21 mouse cellular contexts compared by ENCODE assay signal in the genomic region with DNA sequence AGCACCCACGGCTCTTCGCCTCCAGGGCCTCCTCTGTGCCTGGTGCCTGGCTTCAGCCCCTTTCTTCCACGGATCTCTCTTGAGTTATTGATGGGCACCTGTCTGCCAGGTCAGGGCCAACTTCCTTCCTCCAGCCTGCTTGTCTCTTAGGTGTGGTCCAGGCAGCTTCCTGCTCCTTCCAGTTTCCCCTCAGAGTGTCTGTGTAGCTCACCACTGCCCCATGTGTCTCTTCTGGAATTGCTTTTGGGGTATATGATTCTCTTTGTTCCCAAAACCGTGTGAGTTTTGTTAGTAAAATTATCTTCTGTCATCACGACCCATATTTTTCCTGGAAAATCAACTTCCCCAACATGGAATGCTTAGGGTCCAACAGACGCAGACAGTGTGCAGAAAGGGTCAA. TPM values are rescaled to one million over a fixed set of nuclear protein-coding genes. Genes with fewer than 3 reads are reported as not detected.
A peak's percentile ranks its signal among the peaks of the same experiment; 100 is the strongest.
DNase-seq lines count a peak whose midpoint lies in the region; ATAC-seq and TF ChIP-seq lines count a peak whose summit lies in the region.
"Had no signal": no experiment of that assay in that cellular context is flagged by ENCODE, and none has a peak within 500 bp of the region (broad histone marks: within the 10 kb centered on the region; RNA-seq: fewer than 3 reads in every experiment).

No protein-coding gene starts in this region.

- H3K27ac ChIP-seq in forebrain, postnatal 0 days (ENCODE audit: low read depth, low read length) = no peak overlapping the region
- H3K27ac ChIP-seq in forebrain, embryonic 12.5 days = no peak overlapping the region
- no peak overlapping the region for H3K27ac ChIP-seq in kidney, postnatal 0 days
- no peak overlapping the region for H3K27ac ChIP-seq in kidney, embryonic 15.5 days
- H3K27ac ChIP-seq: forebrain, embryonic 15.5 days; heart, embryonic 15.5 days; hindbrain, embryonic 10.5 days; limb, embryonic 12.5 days; liver, embryonic 13.5 days; lung, embryonic 15.5 days; midbrain, embryonic 13.5 days; neural tube, embryonic 15.5 days had no signal

- no peak overlapping the region for H3K4me3 ChIP-seq in forebrain, postnatal 0 days (ENCODE audit: low read depth, low read length)
- H3K4me3 ChIP-seq in forebrain, embryonic 12.5 days (replicated peaks) = no peak overlapping the region
- no peak overlapping the region for H3K4me3 ChIP-seq in kidney, postnatal 0 days (replicated peaks; ENCODE audit: low read depth, low read length)
- no peak overlapping the region for H3K4me3 ChIP-seq in kidney, embryonic 15.5 days (replicated peaks)
- H3K4me3 ChIP-seq: forebrain, embryonic 15.5 days; heart, embryonic 15.5 days; hindbrain, embryonic 10.5 days; limb, embryonic 12.5 days; liver, embryonic 13.5 days; lung, embryonic 15.5 days; midbrain, embryonic 13.5 days; myocyte; neural tube, embryonic 15.5 days had no signal

- DNase-seq in forebrain, postnatal 0 days = no peak
- DNase-seq in kidney, postnatal 0 days (ENCODE audit: low spot score) = peak; percentile 54
- DNase-seq in lung, postnatal 10 days = peak; percentile 30
- no peak for DNase-seq in lung, postnatal 14 days
- DNase-seq in heart, postnatal 14 days = no peak
- DNase-seq in natural killer cell, adult 2 months (ENCODE audit: low spot score in 2 of 2) = no peak
- DNase-seq: cerebellum, adult 8-10 months; gastrocnemius, postnatal 25 days; liver, embryonic 13.5 days; thymus, postnatal 36 days had no signal

- H3K9ac ChIP-seq in forebrain, postnatal 0 days = no peak overlapping the region
- no peak overlapping the region for H3K9ac ChIP-seq in forebrain, embryonic 12.5 days
- no peak overlapping the region for H3K9ac ChIP-seq in kidney, postnatal 0 days (ENCODE audit: low read depth, low read length)
- no peak overlapping the region for H3K9ac ChIP-seq in kidney, embryonic 15.5 days
- H3K9ac ChIP-seq: forebrain, embryonic 15.5 days; heart, embryonic 15.5 days; limb, embryonic 12.5 days; liver, embryonic 13.5 days; lung, embryonic 15.5 days; midbrain, embryonic 13.5 days; neural tube, embryonic 15.5 days had no signal

- no peaks in the 10 kb centered on the region for H3K4me1 ChIP-seq in forebrain, postnatal 0 days (ENCODE audit: insufficient read depth)
- H3K4me1 ChIP-seq in forebrain, embryonic 12.5 days = no peaks in the 10 kb centered on the region
- no peaks in the 10 kb centered on the region for H3K4me1 ChIP-seq in kidney, postnatal 0 days (replicated peaks; ENCODE audit: insufficient read depth, low read length)
- peaks cover 36% of the 10 kb centered on the region for H3K4me1 ChIP-seq in kidney, embryonic 15.5 days
- H3K4me1 ChIP-seq: forebrain, embryonic 15.5 days had no signal

- intact Hi-C loops in heart, postnatal 14 days (cut with DNase I) = loop anchor here (5.0 kb wide), 1 partner anchor 660 kb away; no protein-coding TSS in a partner anchor

- H3K9me3 ChIP-seq in forebrain, postnatal 0 days (ENCODE audit: low read length) = no peaks in the 10 kb centered on the region
- no peaks in the 10 kb centered on the region for H3K9me3 ChIP-seq in forebrain, embryonic 12.5 days
- H3K9me3 ChIP-seq in kidney, postnatal 0 days (replicated peaks; ENCODE audit: low read length) = no peaks in the 10 kb centered on the region
- H3K9me3 ChIP-seq in kidney, embryonic 15.5 days (replicated peaks) = no peaks in the 10 kb centered on the region
- H3K9me3 ChIP-seq: forebrain, embryonic 15.5 days; heart, embryonic 15.5 days; limb, embryonic 12.5 days; liver, embryonic 13.5 days; lung, embryonic 15.5 days; midbrain, embryonic 13.5 days; neural tube, embryonic 15.5 days had no signal

- TF ChIP-seq CTCF in forebrain, postnatal 0 days (IDR thresholded peaks at IDR 0.05; ENCODE audit: low read depth) = peak; percentile 36
- TF ChIP-seq CTCF in kidney, postnatal 0 days (IDR thresholded peaks at IDR 0.05; ENCODE audit: low read depth) = peak; percentile 40; the same call in 1 of the 2 replicates

- H3K4me2 ChIP-seq in forebrain, postnatal 0 days (ENCODE audit: low read depth) = no peak overlapping the region
- no peak overlapping the region for H3K4me2 ChIP-seq in forebrain, embryonic 12.5 days
- no peak overlapping the region for H3K4me2 ChIP-seq in kidney, postnatal 0 days (ENCODE audit: low read length)
- no peak overlapping the region for H3K4me2 ChIP-seq in kidney, embryonic 15.5 days
- H3K4me2 ChIP-seq: forebrain, embryonic 15.5 days; heart, embryonic 15.5 days; limb, embryonic 12.5 days; liver, embryonic 13.5 days; lung, embryonic 15.5 days; midbrain, embryonic 13.5 days; neural tube, embryonic 15.5 days had no signal

- 81% methylated on average over 6 of the region's 6 CpGs for WGBS in forebrain, postnatal 0 days
- WGBS in forebrain, embryonic 12.5 days = 83% methylated on average over 6 of the region's 6 CpGs
- WGBS in kidney, postnatal 0 days = 65% methylated on average over 6 of the region's 6 CpGs
- WGBS in kidney, embryonic 15.5 days = 73% methylated on average over 6 of the region's 6 CpGs

- no peaks in the 10 kb centered on the region for H3K27me3 ChIP-seq in forebrain, postnatal 0 days (ENCODE audit: insufficient read depth, low read length)
- no peaks in the 10 kb centered on the region for H3K27me3 ChIP-seq in forebrain, embryonic 12.5 days
- H3K27me3 ChIP-seq in kidney, postnatal 0 days (ENCODE audit: insufficient read depth, low read length) = no peaks in the 10 kb centered on the region
- no peaks in the 10 kb centered on the region for H3K27me3 ChIP-seq in kidney, embryonic 15.5 days
- H3K27me3 ChIP-seq: forebrain, embryonic 15.5 days; limb, embryonic 12.5 days; liver, embryonic 13.5 days; lung, embryonic 15.5 days; midbrain, embryonic 13.5 days; neural tube, embryonic 15.5 days had no signal

- no peaks in the 10 kb centered on the region for H3K36me3 ChIP-seq in forebrain, postnatal 0 days (ENCODE audit: insufficient read depth)
- no peaks in the 10 kb centered on the region for H3K36me3 ChIP-seq in forebrain, embryonic 12.5 days (replicated peaks)
- H3K36me3 ChIP-seq in kidney, postnatal 0 days (ENCODE audit: insufficient read depth, low read length) = no peaks in the 10 kb centered on the region
- H3K36me3 ChIP-seq in kidney, embryonic 15.5 days = no peaks in the 10 kb centered on the region
- H3K36me3 ChIP-seq: forebrain, embryonic 15.5 days; heart, embryonic 15.5 days; hindbrain, embryonic 10.5 days; limb, embryonic 12.5 days; liver, embryonic 13.5 days; lung, embryonic 15.5 days; midbrain, embryonic 13.5 days; neural tube, embryonic 15.5 days had no signal

- ATAC-seq in forebrain, postnatal 0 days = no peak
- ATAC-seq in forebrain, embryonic 12.5 days (ENCODE audit: low FRiP score) = no peak
- ATAC-seq in kidney, postnatal 0 days (replicated peaks; ENCODE audit: low FRiP score, low read depth) = no peak
- ATAC-seq in kidney, embryonic 15.5 days (replicated peaks; ENCODE audit: low FRiP score) = no peak
- ATAC-seq: forebrain, embryonic 15.5 days; midbrain, embryonic 13.5 days had no signal

RNA-seq across cellular contexts. Expression of gene Dnah17, which starts 53.5 kb away (rescaled TPM):
- 0.23 and 0.62 TPM in 2 replicates for total RNA-seq in forebrain, postnatal 0 days (2014; rRNA removed)
- 0.03 and 0.17 TPM in 2 replicates for polyA plus RNA-seq in forebrain, postnatal 0 days (2015; fragmentation: Nextera tagmentation; extraction: Ambion mirVana)
- 0.19 and 0.34 TPM in 2 replicates for polyA plus RNA-seq in forebrain, embryonic 12.5 days (2016; fragmentation: Nextera tagmentation; extraction: Ambion mirVana)
- 0.08 and 0.12 TPM in 2 replicates for polyA plus RNA-seq in kidney, postnatal 0 days (2015; fragmentation: Nextera tagmentation; extraction: Ambion mirVana)
- 0.17 and 0.22 TPM in 2 replicates for polyA plus RNA-seq in kidney, embryonic 15.5 days (2015; fragmentation: Nextera tagmentation; extraction: Ambion mirVana)
- total RNA-seq in heart, postnatal 14 days (2021) = under 1 TPM; 0.10 to 0.17 TPM
- total RNA-seq: common myeloid progenitor, adult 5-6 weeks had no signal

Comparison
In these comparisons a context has a peak if more than half of its experiments do, and no peak if none do; other contexts are left out.
1. DNase-seq: peak in kidney, postnatal 0 days (single experiment) and lung, postnatal 10 days (single experiment); none in forebrain, postnatal 0 days (single experiment), lung, postnatal 14 days (single experiment), heart, postnatal 14 days (0 of 2) and natural killer cell, adult 2 months (0 of 2).